Mouse (Mus musculus) frontal cortex, adult (tissue): ENCODE results near the gene Tmem106c.

Experiments used
- ATAC-seq: cut with Nextera tagmentation; 2 replicates; pipeline ENCODE4 v1.9.2; 2017; ENCODE audit warnings: mild to moderate bottlenecking, moderate library complexity, mixed read lengths; ENCODE audit not compliant: low TSS enrichment

The Tmem106c gene

DNA sequence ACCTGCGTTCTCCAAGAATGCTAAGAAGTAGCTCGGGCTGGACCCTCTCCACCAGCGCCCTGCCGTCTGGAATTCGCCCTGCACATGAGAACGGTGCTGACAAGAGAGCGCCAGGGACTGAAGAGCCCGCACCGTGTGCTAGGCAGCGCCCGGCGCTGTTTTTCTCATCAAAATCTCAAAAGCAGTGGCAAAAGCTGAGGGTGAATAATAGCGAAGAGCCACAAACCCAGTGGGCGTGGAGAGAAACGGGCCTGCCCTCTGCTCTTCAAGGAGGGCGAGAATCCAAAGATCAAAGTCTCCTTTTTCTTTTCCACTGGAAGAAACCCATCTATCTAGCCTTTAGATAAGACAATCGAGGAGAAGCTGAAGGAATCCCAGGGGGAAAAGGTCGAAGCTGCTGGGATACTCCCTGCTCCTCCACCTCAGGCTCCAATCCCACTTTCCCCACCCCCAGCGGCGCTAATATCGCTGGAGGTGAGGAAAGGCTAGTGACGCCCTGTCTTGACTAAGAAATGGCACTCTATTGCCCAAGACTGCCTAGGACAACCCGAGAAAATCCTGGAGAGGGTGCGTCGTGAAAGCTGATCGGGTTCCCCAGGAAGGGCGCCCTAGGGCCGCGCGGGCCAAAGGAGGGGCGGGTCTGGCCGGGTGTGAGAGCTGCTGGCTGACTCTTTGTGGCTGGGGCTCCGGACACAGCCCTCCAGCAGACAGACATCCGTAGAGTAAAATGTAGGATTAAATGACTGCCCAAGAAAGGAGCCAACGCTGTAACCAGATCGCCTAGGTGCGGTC is 37.5 kb downstream of the Tmem106c start:
- no peak for ATAC-seq

DNA sequence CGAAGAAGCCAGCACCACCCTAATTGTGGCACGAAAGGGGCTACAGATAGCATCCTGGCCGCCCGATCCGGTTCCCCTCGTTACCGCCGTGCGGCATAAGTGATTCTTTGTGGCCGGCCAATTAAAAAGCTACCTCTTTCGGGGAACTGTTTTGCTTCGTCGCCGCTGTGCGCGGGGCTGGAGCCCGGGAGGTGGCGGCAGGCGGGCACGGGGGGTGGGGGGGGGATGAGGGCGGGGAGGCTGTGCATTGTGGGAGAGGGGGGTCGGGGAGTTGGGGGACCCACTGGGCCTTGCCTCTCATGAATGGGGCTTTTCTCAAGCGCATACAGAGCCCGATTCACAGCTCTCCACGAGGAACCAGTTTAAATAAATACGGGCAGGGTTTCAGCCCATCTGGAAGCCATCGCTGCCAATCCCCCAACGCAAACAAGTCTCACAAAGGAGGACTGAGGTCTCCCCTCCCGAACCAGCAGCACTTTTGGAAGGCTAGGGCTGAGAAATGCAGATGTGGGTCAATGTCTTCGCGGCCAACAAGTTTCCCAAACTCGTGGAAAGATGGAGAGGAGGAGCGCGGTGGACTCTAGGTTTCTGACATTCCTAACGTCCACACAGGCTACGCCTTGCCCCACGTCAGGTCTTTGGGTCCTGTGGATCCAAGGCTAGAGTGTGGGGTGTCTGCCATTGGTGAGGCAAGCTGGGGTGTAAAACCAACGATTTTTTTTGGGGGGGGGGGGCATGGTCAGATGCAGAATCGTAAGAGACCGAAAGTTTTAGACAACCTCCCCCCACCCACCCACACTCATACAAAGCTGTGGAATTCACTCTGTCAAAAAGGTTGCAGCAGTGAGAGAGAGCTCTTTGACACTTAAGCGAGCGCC is 38.4 kb downstream of the Tmem106c start:
- ATAC-seq: no peak

DNA sequence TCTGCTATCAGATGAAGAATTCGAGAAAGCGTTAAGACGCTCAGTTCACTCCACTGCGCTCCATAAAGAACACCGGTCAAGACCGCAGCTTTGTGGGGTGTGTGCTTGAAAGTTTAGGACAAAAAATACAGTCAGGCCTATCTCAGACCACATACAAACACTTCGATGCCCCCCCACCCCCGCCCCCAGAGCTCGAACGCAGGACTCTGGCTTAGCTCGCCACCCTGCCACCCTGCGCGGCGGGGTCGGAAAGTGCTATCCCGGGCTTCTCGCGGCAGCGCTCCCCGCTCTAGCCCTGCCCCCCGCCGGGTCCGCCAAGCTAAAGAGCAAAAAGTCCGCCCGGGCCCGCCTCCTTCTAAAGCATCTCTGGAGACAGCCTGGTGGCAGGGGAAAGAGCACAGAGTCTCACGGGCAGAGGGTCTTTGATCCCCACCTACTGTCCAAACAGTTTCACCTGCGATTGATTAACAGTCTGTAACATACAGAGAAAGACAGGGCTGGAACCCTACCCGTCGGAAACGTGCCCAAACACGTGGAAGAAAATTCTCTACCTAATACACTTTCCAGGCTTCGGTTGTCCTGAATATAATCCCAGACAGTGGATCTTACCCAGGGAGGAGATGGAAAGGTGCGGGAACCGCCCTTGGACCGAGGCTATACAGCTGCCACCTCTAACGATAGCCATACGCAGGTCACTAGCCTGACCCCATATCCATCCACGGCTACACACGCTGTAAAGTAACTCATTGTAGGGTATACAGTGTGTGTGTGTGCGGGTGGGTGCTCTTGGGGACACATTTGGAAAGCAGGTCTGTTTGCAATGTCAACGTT is 39.2 kb downstream of the Tmem106c start:
- ATAC-seq: no peak

DNA sequence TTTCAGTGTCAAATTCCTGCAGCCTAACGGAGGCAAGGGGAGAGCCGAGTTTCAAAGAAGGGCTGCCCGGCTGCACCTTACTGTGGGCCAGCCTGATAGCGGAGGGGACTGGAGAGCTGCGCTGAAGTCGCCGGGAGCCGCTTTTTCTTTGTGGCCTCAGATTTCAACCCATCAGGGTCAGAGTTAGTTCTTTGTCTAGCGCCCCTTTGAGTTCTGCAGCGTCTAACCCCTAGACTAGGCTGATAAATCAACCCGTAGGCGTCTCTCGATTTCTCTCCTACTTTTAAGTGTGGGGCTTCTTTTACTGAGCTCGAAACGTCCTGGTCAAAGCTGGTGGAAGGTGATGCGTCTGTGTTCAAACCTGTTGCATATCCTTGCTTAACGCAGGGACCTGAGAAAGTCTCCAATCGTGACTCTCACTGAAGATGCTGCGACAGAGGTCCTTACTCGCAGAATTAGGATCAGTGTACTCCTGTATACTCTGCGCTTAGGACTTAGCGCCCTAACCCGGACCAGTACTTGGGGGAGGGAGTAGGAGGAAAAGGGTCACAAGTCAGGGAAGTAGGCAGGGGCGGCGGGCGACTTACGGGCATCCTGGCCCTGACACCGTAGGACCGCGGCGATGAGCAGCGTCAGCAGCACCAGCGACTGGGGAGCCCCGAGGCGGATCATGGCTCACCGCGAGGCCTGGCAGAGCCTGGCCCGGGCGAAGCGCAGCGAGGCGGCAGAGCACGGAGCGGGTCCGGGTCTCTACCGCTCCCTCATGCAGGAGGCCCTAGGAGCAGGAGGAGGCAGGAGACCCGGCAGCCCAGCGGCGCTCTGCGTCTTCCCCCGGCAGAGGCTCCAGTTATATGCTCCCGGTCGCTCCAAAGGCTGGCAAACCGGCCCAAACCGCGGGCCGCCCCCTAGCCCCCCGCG is 40.1 kb downstream of the Tmem106c start, which contains the start of gene Col2a1:
Gene Col2a1 (minus strand): TSS at position 874 of the 918 bp plus-strand sequence.
- ATAC-seq: no peak

DNA sequence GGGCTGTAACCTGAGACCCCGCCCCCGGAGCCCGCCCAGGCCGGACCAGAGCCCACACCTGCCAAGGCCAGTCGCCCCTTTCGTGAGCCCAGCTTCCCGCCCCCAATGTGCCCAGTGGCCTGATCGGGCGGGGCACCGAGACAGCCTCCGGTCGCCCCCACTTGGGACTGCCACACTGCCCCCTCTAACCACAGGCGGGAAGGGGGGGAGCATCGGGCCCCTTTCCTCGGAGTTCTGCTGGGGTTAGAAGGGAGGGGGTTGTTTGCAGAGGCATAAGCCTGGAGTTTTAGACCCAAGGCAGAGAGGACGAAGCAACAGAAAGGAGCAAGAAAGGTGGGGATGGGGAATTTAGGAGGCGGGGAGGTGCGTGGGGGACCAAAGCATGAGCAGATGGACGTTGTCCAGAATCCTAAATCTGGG is 40.8 kb downstream of the Tmem106c start:
- no peak for ATAC-seq

DNA sequence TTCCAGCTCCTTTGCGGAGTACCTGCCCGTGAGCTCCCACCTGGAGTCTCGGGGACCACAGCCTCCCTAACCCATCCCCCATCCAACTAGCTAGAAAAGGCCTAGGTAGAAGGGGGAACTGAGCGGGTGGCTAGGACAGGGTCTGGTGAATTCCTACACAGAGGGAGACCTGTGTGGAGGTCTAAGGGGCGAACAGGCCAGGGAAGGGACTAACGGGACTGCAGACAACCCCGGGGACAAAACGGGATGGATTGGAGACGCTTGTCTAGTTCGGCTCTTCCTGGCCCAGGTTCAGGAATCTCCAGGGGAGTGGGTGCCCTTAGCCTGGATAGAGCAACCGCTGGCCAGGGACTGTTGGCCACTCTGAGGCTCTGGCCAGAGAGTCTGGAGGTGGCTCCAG is 41.2 kb downstream of the Tmem106c start:
- no peak for ATAC-seq

DNA sequence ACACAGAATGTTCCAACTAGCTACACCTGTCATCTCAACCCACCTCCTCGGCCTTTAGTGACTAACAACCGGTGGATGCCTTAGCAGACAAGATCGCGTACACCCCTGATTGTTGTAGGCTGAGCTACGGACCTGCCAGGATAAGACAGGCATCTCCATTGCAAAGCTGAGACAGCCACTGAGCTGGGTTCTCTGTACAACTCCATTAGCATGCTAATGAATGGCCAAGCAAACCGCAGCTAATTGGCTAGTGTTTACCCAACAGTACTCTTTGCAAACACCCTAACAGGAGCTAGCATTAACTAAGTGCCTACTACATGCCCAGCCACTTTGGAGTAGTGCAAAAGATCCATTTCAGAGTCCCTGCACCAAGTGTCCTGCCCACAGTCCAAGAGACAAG is 48.8 kb downstream of the Tmem106c start:
- ATAC-seq: no peak

DNA sequence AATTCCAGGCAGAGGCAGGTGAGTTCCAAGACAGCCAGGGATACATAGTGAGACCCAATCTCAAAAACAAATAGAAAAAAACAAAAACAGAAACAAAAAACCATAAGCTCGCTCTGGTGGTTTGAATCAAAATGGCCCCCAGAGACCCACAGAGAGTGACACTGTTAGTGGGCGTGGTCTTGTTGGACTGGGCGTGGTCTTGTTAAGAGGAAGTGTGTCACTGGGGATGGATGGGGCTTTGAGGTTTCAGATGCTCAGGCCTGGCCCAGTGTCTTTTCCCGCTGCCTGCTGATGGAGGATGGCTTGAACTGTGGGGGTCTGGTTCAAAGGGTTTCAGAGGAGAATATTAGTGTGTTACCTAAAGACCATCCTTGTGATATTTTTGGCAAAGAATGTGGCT is 53.9 kb downstream of the Tmem106c start:
- ATAC-seq: no peak

DNA sequence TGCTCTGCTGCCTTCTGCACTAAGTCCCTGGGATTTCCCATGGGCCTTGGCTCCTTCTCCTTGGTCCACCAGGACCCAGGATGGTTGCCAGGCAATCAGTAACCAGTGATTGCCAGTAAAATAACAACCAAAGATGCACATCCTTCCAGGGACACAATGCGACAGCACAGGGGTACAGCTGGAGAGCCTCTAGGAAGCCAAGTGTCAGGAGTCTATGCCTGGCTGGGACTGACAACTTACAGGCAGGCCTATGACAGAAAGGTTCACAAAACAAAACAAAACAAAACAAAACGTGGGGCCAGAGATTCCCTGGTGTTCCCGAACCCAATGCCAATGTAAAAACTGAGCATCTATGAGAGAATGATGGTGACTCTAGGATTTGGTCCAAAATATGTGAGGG is 55.0 kb downstream of the Tmem106c start:
- ATAC-seq: no peak
